Mouse (Mus musculus): Measurements from ENCODE around the gene Smurf2.

DNA sequence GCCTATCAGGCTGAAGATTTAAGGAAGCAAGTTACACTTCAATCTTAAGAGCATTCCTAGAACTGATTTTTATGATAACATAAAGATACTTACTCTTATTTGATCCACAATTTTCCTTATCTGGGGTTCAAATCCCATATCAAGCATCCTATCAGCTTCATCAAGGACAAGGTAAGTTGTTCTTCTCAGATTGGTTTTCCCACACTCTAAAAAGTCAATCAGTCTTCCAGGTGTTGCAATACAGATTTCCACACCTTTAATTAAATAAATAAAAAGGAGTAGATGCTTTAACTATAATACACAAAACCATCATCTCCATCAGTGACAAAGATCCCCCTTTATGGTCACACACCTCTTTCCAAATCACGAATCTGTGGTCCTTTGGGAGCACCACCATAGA, 135.5 kb downstream of the Smurf2 start:
- TF ChIP-seq CTCF (IDR thresholded peaks at IDR 0.05; ENCODE audit: insufficient read depth, low read depth, low read length) (no peak), POLR2A (IDR thresholded peaks at IDR 0.05; ENCODE audit: insufficient read depth, low read depth, low read length) (no peak)
